Mouse (Mus musculus) CH12.LX (cell line): ENCODE results near the gene Abca7. TPM values are rescaled to one million over a fixed set of nuclear protein-coding genes. Genes with fewer than 3 reads are reported as not detected.

Source experiments
- DNase-seq: peaks from one replicate; pipeline ENCODE4 v3.0.0-alpha.2; 2013; ENCODE audit errors: extremely low read depth
- H3K27ac ChIP-seq: 2 replicates; pipeline ENCODE4 v1.5.1; 2012; ENCODE audit warnings: low read depth, mild to moderate bottlenecking, control low read depth, moderate library complexity; ENCODE audit not compliant: insufficient read depth
- H3K27me3 ChIP-seq: replicated peaks from 2 replicates; pipeline ENCODE3; 2012; ENCODE audit warnings: inconsistent platforms
- H3K36me3 ChIP-seq, 2 experiments: replicated peaks in 1 of 2; 2 replicates each; pipeline versions ENCODE3 to v1.6.1; 2012; ENCODE audit warnings: inconsistent platforms in 1 of 2, low read length in 1 of 2, mild to moderate bottlenecking in 1 of 2, mixed read lengths in 1 of 2, moderate library complexity in 1 of 2; ENCODE audit not compliant: control insufficient read depth in 1 of 2, insufficient read depth in 1 of 2
- H3K4me1 ChIP-seq, 2 experiments: 2 replicates each; pipeline ENCODE4 v1.6.1; 2012; ENCODE audit warnings: inconsistent platforms in 1 of 2, moderate library complexity in 1 of 2; ENCODE audit not compliant: insufficient read depth in 2 of 2, control insufficient read depth in 1 of 2
- H3K4me2 ChIP-seq: 2 replicates; pipeline ENCODE4 v1.6.1; 2012; ENCODE audit warnings: low read depth, mild to moderate bottlenecking, control low read depth; ENCODE audit not compliant: poor library complexity, insufficient read depth, severe bottlenecking
- H3K4me3 ChIP-seq, 3 experiments: fragments of 150-350 bp in 1 of 3; sonication (generic) in 1 of 3; replicated peaks in 1 of 3; 2 replicates each; pipeline versions ENCODE3 to v1.5.1; 2011 to 2012; ENCODE audit warnings: low read depth in 2 of 3, low read length in 2 of 3, mild to moderate bottlenecking in 2 of 3, moderate library complexity in 2 of 3, control low read depth in 1 of 3, improper control_type of control experiment in 1 of 3, inconsistent platforms in 1 of 3, mixed read lengths in 1 of 3; ENCODE audit not compliant: poor library complexity in 1 of 3
- H3K79me2 ChIP-seq: replicated peaks from 2 replicates; pipeline ENCODE4 v1.6.1; 2012; ENCODE audit warnings: mild to moderate bottlenecking, moderate library complexity; ENCODE audit not compliant: control insufficient read depth, poor library complexity, insufficient read depth, severe bottlenecking; ENCODE audit errors: extremely low read depth
- H3K9ac ChIP-seq: 2 replicates; pipeline ENCODE4 v1.6.1; 2012; ENCODE audit warnings: low read depth, mild to moderate bottlenecking, control low read depth, moderate library complexity; ENCODE audit not compliant: insufficient read depth
- H3K9me3 ChIP-seq: replicated peaks from 2 replicates; pipeline ENCODE3; 2012; ENCODE audit warnings: low read length, inconsistent platforms, mixed read lengths
- BHLHE40 ChIP-seq: IDR thresholded peaks from 2 replicates; pipeline ENCODE4 v1.6.1; 2011; ENCODE audit warnings: mild to moderate bottlenecking, low read depth, low read length, improper control_type of control experiment
- CHD2 ChIP-seq: IDR thresholded peaks from 2 replicates; pipeline ENCODE4 v1.6.1; 2011; ENCODE audit warnings: low read length, improper control_type of control experiment
- E2F4 ChIP-seq: IDR thresholded peaks from 2 replicates; pipeline ENCODE4 v1.6.1; 2011; ENCODE audit warnings: low read depth, low read length, improper control_type of control experiment; ENCODE audit not compliant: insufficient replicate concordance
- ELF1 ChIP-seq: IDR thresholded peaks from 2 replicates; pipeline ENCODE4 v1.6.1; 2014; ENCODE audit warnings: low read depth, mild to moderate bottlenecking, inconsistent platforms, low read length, improper control_type of control experiment
- EP300 ChIP-seq: IDR thresholded peaks from 2 replicates; pipeline ENCODE4 v1.6.1; 2011; ENCODE audit warnings: low read length, improper control_type of control experiment
- ETS1 ChIP-seq: conservative IDR thresholded peaks from 2 replicates; pipeline ENCODE4 v1.6.1; 2012; ENCODE audit warnings: low read depth, mild to moderate bottlenecking, inconsistent platforms, low read length, improper control_type of control experiment, moderate library complexity
- HCFC1 ChIP-seq: IDR thresholded peaks from 2 replicates; pipeline ENCODE4 v1.6.1; 2012; ENCODE audit warnings: low read depth, mild to moderate bottlenecking, inconsistent platforms, low read length, improper control_type of control experiment
- IRF4 ChIP-seq: IDR thresholded peaks from 2 replicates; pipeline ENCODE4 v1.6.1; 2014; ENCODE audit warnings: low read depth, mild to moderate bottlenecking, inconsistent platforms, low read length, improper control_type of control experiment
- JUND ChIP-seq: conservative IDR thresholded peaks from 2 replicates; pipeline ENCODE4 v1.6.1; 2011; ENCODE audit warnings: low read depth, low read length, improper control_type of control experiment
- KAT2A ChIP-seq: IDR thresholded peaks from 2 replicates; pipeline ENCODE4 v1.6.1; 2012; ENCODE audit warnings: low read length, improper control_type of control experiment, inconsistent platforms; ENCODE audit not compliant: insufficient replicate concordance
- MAX ChIP-seq: IDR thresholded peaks from 2 replicates; pipeline ENCODE4 v1.6.1; 2011; ENCODE audit warnings: low read length, improper control_type of control experiment
- MAZ ChIP-seq: IDR thresholded peaks from 2 replicates; pipeline ENCODE4 v1.6.1; 2012; ENCODE audit warnings: low read depth, mild to moderate bottlenecking, inconsistent platforms, low read length, improper control_type of control experiment, moderate library complexity
- MEF2A ChIP-seq: IDR thresholded peaks from 2 replicates; pipeline ENCODE4 v1.6.1; 2014; ENCODE audit warnings: low read depth, mild to moderate bottlenecking, inconsistent platforms, low read length, improper control_type of control experiment, borderline replicate concordance
- MYC ChIP-seq: IDR thresholded peaks from 2 replicates; pipeline ENCODE4 v1.6.1; 2011; ENCODE audit warnings: low read depth, mild to moderate bottlenecking, improper control_type of control experiment, low read length
- NRF1 ChIP-seq: IDR thresholded peaks from 2 replicates; pipeline ENCODE4 v1.6.1; 2014; ENCODE audit warnings: low read depth, mild to moderate bottlenecking, inconsistent platforms, low read length, improper control_type of control experiment, moderate library complexity
- PAX5 ChIP-seq: IDR thresholded peaks from 2 replicates; pipeline ENCODE4 v1.6.1; 2012; ENCODE audit warnings: low read length, inconsistent platforms, mixed read lengths
- RAD21 ChIP-seq: IDR thresholded peaks from 2 replicates; pipeline ENCODE4 v1.6.1; 2011; ENCODE audit warnings: low read depth, mild to moderate bottlenecking, low read length, improper control_type of control experiment, moderate library complexity
- RCOR1 ChIP-seq: conservative IDR thresholded peaks from 2 replicates; pipeline ENCODE4 v1.6.1; 2012; ENCODE audit warnings: low read depth, mild to moderate bottlenecking, inconsistent platforms, low read length, improper control_type of control experiment
- UBTF ChIP-seq: IDR thresholded peaks from 2 replicates; pipeline ENCODE4 v1.6.1; 2012; ENCODE audit warnings: low read depth, mild to moderate bottlenecking, inconsistent platforms, low read length, improper control_type of control experiment, moderate library complexity
- USF1 ChIP-seq: IDR thresholded peaks from 2 replicates; pipeline ENCODE4 v1.6.1; 2014; ENCODE audit warnings: low read depth, mild to moderate bottlenecking, inconsistent platforms, low read length, improper control_type of control experiment
- ZC3H11A ChIP-seq: IDR thresholded peaks from 2 replicates; pipeline ENCODE4 v1.6.1; 2012; ENCODE audit warnings: low read depth, mild to moderate bottlenecking, inconsistent platforms, low read length, improper control_type of control experiment
- ZNF384 ChIP-seq: IDR thresholded peaks from 2 replicates; pipeline ENCODE4 v1.6.1; 2012; ENCODE audit warnings: low read depth, low read length, improper control_type of control experiment, inconsistent platforms
- dilution Hi-C: fragments of 300-500 bp; cut with MboI; formaldehyde crosslinking; loops from 2 replicates; pipeline ENCODE4 v1.14.3; 2020; ENCODE audit warnings: low sequenced_read_pairs; ENCODE audit not compliant: extremely low pct_unique_long_range_greater_than_20kb, extremely low pct_ligation_motif_present
- in situ Hi-C: fragments of 300-500 bp; cut with MboI; formaldehyde crosslinking; loops from 3 replicates; pipeline ENCODE4 v1.14.3; 2019; ENCODE audit warnings: low sequenced_read_pairs, low pct_ligation_motif_present, low pct_unique_long_range_greater_than_20kb, mixed read lengths
- polyA plus RNA-seq: library from polyadenylated mRNA; unstranded; fragments of >175 nt; gene quantifications from 2 replicates; pipeline ENCODE4 v1.2.1, GENCODE M21; 2012; ENCODE audit warnings: low read depth; ENCODE audit not compliant: insufficient read length
- total RNA-seq, 2 experiments: library from RNA; depleted of rRNA; stranded (reverse); fragments of 300-350 nt in 1 of 2; fragments of >200 nt in 1 of 2; gene quantifications; 2 replicates each; pipeline ENCODE4 v1.2.3; 2012 to 2014

The Abca7 gene
- total and polyA plus RNA-seq, 3 experiments, result 2.3 to 7.0 (median 6.1) TPM

- dilution Hi-C loops (no loop called here), in situ Hi-C loops (no loop called here)
- no peaks in the 10 kb centered on the region for H3K27me3 ChIP-seq
- H3K36me3 ChIP-seq, result peaks cover 44 to 76% of the 10 kb centered on the region in 2 experiments
- H3K9me3 ChIP-seq, result no peaks in the 10 kb centered on the region
- peaks cover 12 to 34% of the 10 kb centered on the region in 2 experiments for H3K4me1 ChIP-seq
- peak overlapping the region; percentile 11 to 80 (median 77) for H3K4me3 ChIP-seq
- H3K9ac ChIP-seq, result peak overlapping the region; percentile 86
- TF ChIP-seq ZNF384 (no peak), MAZ (no peak), PAX5 (no peak), MAX (no peak), MEF2A (no peak), IRF4 (no peak), UBTF (no peak), HCFC1 (no peak), JUND (no peak), NRF1 (no peak), KAT2A (no peak), MYC (no peak), RAD21 (no peak), BHLHE40 (no peak), CHD2 (no peak)
- H3K79me2 ChIP-seq, result peaks cover 8% of the 10 kb centered on the region
- H3K4me2 ChIP-seq, result peak overlapping the region; percentile 85
- H3K27ac ChIP-seq, result peak overlapping the region; percentile 62
- DNase-seq, result no peak
Observed at GRCm38 (mm10) chr10:80017771-80018170, 21.5 kb downstream of the Abca7 start.

- Histone ChIP-seq H3K27ac (no peak overlapping the region), H3K27me3 (no peaks in the 10 kb centered on the region), H3K4me3 (no peak overlapping the region), H3K4me2 (peak overlapping the region; percentile 0; the same call in 1 of the 2 replicates), H3K9ac (no peak overlapping the region), H3K4me1 (peaks cover 18 to 43% of the 10 kb centered on the region in 2 experiments), H3K36me3 (peaks cover 36 to 69% of the 10 kb centered on the region in 2 experiments), H3K9me3 (no peaks in the 10 kb centered on the region), H3K79me2 (peaks cover 8% of the 10 kb centered on the region)
- no peak for DNase-seq
- in situ Hi-C loops, result no loop called here
- dilution Hi-C loops, result no loop called here
- TF ChIP-seq EP300, result no peak
- TF ChIP-seq IRF4, result no peak
- TF ChIP-seq RCOR1, result no peak
- no peak for TF ChIP-seq MYC
- TF ChIP-seq USF1, result no peak
- no peak for TF ChIP-seq E2F4
- TF ChIP-seq ZC3H11A, result no peak
- no peak for TF ChIP-seq ETS1
- no peak for TF ChIP-seq ELF1
- no peak for TF ChIP-seq PAX5
- no peak for TF ChIP-seq MEF2A
- TF ChIP-seq, all 38 proteins: peak for 0
Observed at GRCm38 (mm10) chr10:80018739-80019297, 22.5 kb downstream of the Abca7 start.
